Mouse (Mus musculus): Measurements from ENCODE around the gene Megf8.

Gene Megf8

DNA sequence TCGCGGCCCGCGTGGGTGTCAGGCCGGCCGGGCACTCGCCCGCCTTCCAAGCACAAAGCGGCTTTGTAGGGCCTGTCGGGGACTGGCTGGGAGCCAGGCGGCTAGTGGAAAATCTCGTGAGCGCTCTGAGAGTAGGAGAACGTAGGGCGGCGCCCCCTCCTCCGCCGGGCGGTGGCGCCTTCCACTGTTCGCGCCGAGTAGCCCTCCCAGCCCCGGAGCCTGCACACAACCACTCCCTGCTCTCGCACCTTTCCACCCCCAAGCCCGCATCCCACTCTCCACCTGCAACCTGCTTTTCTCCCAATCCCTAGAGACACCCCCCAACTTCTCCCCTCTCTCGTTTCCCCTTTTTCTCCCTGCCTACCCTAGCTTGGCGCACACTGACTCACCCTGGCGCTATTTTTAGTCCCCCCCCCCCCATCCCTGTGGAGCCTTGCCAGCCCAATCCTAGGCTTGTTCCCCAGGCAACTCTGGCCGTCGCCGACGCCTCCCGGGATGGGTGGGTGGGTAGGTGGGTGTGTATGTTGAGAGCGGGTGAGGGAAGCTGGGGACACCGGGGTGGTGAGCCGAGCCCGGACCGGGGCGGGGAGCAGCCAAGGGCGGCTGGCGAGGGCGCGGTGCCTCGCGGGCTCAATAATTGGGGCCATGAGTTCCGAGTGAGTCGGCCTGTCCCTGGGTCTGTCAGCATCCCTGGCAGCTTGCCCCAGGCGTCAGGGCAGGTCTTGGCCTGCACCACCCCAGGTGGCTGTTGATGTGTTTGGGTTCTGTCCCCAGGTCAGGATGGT is 37.7 kb upstream of the Megf8 start:
- peak; percentile 89 for DNase-seq

- no peak for DNase-seq
Measured at GRCm38 (mm10) chr7:25279861-25280791, 36.8 kb upstream of the Megf8 start.

DNA sequence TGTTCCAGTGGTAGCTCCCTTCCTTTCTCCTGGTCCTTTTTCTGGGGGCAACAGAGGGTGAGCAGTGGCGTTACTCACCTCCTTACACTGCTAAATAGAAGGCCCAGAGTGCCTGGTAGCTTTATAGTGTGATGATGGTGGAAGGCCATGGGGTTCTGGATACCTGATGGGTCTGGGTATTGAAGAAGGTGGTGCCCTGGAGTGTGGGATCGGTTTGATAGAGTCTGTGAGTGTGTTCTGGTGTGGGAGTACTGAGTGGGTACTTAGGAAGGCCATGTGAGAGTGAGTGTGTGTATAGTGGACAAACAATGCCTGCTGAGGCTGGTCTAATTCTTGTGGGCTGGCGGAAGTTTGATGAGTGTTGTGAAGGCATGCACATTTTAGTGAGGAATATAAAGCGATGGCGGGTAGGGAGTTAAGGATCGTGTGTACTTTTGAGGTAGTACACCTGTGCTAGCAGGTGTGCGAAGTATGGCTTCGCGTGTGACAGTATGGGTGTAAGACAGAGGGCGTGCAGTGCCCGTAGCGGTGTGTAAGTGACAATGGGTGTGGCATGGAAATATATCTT is 35.7 kb upstream of the Megf8 start:
- DNase-seq: no peak

- peak; percentile 95 for DNase-seq
Measured at GRCm38 (mm10) chr7:25281734-25282601, 35.0 kb upstream of the Megf8 start.

GRCm38 (mm10) chr7:25282731-25283211 is 34.2 kb upstream of the Megf8 start:
- DNase-seq: no peak

GRCm38 (mm10) chr7:25283637-25284036 is 33.3 kb upstream of the Megf8 start:
- DNase-seq: no peak

GRCm38 (mm10) chr7:25284171-25284570 is 32.8 kb upstream of the Megf8 start:
- no peak for DNase-seq

GRCm38 (mm10) chr7:25284766-25285165 is 32.2 kb upstream of the Megf8 start:
- DNase-seq: no peak

DNA sequence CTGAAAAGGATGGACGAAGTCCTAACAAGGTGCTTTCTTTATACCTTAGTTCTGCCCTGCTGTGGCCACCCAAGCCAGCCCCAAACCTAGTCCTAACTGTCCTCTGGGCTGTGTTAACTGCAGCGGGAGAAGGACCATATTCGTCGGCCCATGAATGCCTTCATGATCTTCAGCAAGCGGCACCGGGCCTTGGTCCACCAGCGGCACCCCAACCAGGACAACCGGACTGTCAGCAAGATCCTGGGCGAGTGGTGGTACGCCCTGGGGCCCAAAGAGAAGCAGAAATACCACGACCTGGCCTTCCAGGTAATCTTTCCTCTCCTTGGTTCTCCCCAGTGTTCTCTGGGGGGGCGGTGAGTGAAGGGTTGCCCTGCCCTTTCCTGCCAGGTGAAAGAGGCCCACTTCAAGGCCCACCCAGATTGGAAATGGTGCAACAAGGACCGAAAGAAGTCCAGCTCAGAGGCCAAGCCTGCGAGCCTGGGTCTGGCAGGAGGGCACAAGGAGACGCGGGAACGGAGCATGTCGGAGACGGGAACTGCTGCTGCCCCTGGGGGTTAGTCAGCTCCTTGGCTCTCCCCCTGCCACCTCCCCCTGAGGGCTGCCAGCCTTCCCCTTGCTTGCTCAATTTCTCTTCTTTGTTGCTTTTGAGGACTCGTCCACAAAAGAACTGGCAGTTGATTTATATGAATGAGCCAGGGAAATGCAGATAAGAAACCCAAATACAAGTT is 31.3 kb upstream of the Megf8 start:
- no peak for DNase-seq

- no peak for DNase-seq
Measured at GRCm38 (mm10) chr7:25286989-25287388, 30.0 kb upstream of the Megf8 start.

GRCm38 (mm10) chr7:25288011-25288410 is 29.0 kb upstream of the Megf8 start:
- no peak for DNase-seq

DNA sequence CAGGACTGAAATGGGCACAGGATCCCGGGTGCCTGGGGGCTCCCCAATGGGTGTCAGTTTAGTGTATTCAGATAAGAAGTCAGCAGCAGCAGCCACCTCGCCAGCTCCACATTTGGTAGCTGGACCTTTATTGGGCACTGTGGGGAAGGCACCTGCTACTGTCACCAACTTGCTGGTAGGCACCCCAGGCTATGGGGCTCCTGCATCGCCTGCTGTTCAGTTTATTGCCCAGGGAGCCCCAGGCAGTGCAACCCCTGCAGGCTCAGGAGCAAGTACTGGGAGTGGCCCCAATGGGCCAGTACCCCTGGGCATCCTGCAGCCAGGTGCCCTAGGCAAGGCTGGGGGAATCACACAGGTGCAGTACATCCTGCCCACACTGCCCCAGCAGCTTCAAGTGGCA is 28.2 kb upstream of the Megf8 start:
- DNase-seq: no peak

DNA sequence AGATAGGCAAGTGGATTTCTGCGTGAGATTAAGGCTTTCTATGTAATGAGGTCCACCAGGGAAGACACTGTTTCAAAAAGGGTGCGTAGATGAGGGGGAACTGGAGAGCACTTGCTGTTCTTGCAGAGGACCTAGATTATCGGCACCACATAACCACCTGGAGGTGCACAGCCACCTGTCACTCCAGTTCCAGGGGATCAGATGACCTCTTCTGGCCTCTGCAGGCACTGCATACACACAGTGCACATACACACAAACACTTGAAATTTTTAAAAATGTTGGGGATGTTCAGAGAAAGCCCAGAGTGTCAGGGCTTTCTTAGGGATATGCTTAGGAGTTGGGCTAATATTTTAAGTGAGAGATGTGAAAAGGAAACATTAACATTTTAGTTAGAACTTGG is 27.0 kb upstream of the Megf8 start:
- DNase-seq: no peak

DNA sequence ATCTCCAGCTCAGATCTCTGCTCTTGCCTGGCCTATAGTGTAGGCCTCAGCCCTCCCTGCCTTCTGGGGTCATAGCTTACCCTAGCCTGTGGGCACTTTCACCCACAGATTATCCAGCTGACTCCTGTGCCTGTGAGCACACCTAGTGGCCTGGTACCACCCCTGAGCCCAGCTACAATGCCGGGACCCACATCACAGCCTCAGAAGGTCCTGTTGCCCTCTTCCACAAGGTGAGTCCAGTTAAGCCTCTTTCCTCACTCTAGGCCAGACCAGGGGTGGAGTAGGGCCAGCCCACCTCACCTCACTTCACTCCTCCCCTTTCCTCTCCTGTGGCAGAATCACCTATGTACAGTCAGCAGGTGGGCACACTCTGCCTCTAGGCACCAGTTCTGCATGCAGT is 26.5 kb upstream of the Megf8 start:
- no peak for DNase-seq

DNA sequence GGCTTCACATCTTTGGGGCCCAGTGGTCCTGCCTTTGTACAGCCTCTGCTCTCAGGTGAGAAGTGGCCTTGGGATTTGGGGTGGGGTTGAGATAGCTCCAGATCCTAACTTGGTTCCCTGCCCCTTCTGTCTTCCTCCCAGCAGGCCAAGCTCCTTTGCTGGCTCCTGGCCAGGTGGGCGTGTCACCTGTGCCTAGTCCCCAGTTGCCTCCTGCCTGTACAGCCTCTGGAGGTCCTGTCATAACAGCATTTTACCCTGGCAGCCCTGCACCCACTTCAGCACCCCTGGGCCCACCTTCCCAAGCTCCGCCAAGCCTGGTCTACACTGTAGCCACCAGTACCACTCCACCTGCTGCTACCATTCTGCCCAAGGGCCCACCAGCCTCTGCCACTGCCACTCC is 26.1 kb upstream of the Megf8 start:
- no peak for DNase-seq

- no peak for DNase-seq
Measured at GRCm38 (mm10) chr7:25292107-25292506, 24.9 kb upstream of the Megf8 start.

- no peak for DNase-seq
Measured at GRCm38 (mm10) chr7:25293191-25293739, 23.7 kb upstream of the Megf8 start.

GRCm38 (mm10) chr7:25294495-25294894 is 22.5 kb upstream of the Megf8 start:
- DNase-seq: no peak

- no peak for DNase-seq
Measured at GRCm38 (mm10) chr7:25294960-25295722, 21.8 kb upstream of the Megf8 start.

GRCm38 (mm10) chr7:25296945-25297453 is 20.0 kb upstream of the Megf8 start:
- DNase-seq: no peak

All from right cerebral cortex, postnatal 25 days (tissue).